Mouse (Mus musculus): ENCODE results near the gene Fbxo42. TPM values are rescaled to one million over a fixed set of nuclear protein-coding genes. Genes with fewer than 3 reads are reported as not detected.

Fbxo42 gene
- total RNA-seq, 1 experiment from 2014 or later = 5.0 TPM

- ATAC-seq (replicated peaks; ENCODE audit: insufficient number of reproducible peaks, low FRiP score, low TSS enrichment, poor library complexity, severe bottlenecking) = no peak
Measured at GRCm38 (mm10) chr4:141241861-141242260, 94.1 kb downstream of the Fbxo42 start.

GRCm38 (mm10) chr4:141242651-141243241, 95.0 kb downstream of the Fbxo42 start:
- ATAC-seq (replicated peaks; ENCODE audit: insufficient number of reproducible peaks, low FRiP score, low TSS enrichment, poor library complexity, severe bottlenecking) = no peak

DNA sequence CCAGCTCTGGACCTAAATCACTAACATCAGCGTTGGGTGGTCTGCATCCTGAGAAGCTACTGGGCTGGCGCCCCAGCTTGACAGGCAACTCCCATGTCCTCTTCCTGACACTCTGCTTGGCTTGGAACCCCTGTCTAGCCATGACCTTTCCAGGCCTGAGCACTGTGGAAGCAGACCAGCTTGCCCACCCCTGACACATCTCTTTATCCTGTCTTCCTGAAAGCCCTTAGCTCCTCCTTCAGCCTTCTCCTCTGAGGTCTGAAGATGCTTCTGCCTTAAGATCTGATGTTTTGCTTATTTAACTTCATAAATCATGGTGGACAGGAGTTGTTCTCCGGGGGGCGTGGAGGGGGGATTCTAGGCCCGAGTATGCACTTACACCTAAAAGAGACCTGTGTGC, 95.9 kb downstream of the Fbxo42 start:
- no peak for ATAC-seq (replicated peaks; ENCODE audit: insufficient number of reproducible peaks, low FRiP score, low TSS enrichment, poor library complexity, severe bottlenecking)

- ATAC-seq (replicated peaks; ENCODE audit: insufficient number of reproducible peaks, low FRiP score, low TSS enrichment, poor library complexity, severe bottlenecking) = no peak
Measured at GRCm38 (mm10) chr4:141244401-141244800, 96.7 kb downstream of the Fbxo42 start.

GRCm38 (mm10) chr4:141244931-141245425, 97.3 kb downstream of the Fbxo42 start:
- ATAC-seq (replicated peaks; ENCODE audit: insufficient number of reproducible peaks, low FRiP score, low TSS enrichment, poor library complexity, severe bottlenecking) = no peak

GRCm38 (mm10) chr4:141246089-141246997, 98.6 kb downstream of the Fbxo42 start:
- ATAC-seq (replicated peaks; ENCODE audit: insufficient number of reproducible peaks, low FRiP score, low TSS enrichment, poor library complexity, severe bottlenecking) = no peak

DNA sequence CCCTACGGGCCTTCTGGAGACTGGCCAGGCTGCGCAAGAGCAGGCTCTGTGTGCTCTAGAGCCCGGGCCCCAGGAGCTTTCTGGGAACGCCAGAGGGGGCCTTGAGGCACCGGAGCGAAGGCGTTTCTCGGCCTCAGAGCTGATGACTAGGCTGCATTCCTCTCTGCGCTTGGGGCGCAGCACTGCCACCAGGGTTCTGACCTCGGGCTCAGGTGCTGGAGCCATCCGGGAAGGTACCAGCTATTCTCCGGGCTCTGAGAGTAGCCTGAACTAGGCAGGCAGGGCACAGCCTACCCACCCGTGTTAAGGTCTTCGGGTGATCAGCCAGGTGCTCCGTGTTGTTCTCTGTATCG, 99.3 kb downstream of the Fbxo42 start:
- ATAC-seq (replicated peaks; ENCODE audit: insufficient number of reproducible peaks, low FRiP score, low TSS enrichment, poor library complexity, severe bottlenecking) = no peak

DNA sequence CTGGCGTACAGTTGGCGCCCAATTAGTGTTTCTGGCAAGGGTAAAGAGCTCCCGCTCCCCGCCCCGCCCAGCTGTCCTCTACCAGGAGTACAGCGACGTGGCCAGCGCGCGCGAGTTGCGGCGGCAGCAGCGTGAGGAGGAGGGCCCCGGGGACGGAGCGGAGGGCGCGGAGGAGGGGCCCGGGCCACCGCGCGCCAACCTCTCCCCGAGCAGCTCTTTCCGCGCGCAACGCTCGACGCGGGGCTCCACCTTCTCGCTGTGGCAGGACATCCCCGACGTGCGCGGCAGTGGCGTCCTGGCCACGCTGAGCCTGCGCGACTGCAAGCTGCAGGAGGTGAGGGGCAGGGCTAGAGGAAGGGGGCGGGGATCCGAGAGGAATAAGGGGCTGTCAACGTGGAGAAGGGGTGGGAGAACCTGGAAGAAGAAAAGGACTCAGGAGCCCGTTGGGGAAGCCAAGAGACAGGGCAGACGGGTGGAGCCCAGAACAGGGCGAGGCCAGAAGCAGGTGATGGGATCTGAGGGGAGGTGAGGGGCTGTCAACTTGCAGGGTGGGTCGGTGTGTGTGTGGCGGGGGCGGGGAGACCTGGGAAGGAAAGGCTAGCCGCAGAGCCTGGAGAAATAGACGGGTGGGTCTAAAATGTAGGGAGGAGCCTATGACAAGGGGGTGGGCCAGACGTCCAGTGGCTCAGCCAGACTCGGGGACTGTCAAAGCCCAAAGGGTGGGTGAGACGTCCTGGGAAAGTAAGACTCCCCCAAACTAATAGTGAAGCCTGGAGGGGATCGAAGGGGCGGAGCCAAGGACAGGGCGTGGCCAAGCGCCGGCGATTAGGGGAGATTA, 100.3 kb downstream of the Fbxo42 start:
- no peak for ATAC-seq (replicated peaks; ENCODE audit: insufficient number of reproducible peaks, low FRiP score, low TSS enrichment, poor library complexity, severe bottlenecking)

DNA sequence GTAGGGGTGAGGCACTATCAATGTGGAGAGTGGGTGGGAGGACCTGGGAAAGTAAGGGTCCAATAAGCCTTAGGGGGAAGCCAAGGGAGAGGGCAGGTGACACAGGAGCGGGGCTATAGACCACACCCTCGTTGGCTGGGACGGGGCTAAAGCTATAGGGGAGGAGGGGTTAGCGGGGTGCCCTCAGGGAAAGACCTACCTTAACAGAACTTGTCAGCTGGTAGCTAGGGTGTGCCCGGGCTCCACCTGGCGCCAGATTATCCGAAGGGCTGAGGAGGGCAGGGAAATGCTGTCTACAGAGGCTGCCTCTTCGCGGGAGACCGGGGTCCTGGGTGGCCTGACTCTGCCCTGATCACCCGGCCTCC, 100.9 kb downstream of the Fbxo42 start:
- no peak for ATAC-seq (replicated peaks; ENCODE audit: insufficient number of reproducible peaks, low FRiP score, low TSS enrichment, poor library complexity, severe bottlenecking)

DNA sequence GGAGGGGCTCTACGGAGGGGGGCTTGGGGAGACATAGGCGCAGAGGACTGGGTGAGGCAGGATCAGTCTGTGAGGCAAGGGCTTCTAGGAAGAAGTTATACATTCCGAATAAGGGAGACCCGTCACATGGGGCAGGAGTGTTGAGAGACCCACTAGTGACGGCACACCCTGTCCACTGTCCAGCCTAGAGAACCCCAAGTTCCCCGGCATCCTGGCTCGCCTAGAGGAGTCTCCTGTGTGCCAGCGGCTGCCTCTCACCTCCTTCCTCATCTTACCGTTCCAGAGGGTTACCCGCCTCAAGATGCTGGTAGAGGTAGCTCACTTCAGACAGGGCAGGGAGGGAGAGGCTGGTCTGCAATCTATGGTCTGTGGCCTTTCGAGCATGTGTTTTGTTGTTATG, 101.7 kb downstream of the Fbxo42 start:
- ATAC-seq (replicated peaks; ENCODE audit: insufficient number of reproducible peaks, low FRiP score, low TSS enrichment, poor library complexity, severe bottlenecking) = no peak

DNA sequence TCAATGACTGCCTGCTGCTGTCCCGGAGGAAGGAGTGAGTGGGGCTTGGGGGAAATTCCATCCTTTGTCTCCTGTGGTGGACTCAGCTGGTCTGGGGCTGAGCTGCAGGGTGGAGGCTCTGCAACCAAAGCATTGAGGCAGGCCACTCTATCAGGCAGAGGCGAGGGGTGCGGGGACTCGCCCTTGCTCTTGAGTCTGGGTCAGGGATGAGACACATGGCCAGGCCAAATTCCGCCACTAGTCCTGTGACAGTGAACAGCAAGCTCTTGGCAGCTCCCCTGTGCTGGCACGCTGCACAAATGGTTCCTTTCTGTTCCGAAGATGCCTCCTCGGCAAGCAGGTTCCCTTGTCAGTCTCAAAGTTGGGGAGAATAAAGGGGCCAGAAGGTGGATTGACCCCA, 103.4 kb downstream of the Fbxo42 start:
- no peak for ATAC-seq (replicated peaks; ENCODE audit: insufficient number of reproducible peaks, low FRiP score, low TSS enrichment, poor library complexity, severe bottlenecking)

DNA sequence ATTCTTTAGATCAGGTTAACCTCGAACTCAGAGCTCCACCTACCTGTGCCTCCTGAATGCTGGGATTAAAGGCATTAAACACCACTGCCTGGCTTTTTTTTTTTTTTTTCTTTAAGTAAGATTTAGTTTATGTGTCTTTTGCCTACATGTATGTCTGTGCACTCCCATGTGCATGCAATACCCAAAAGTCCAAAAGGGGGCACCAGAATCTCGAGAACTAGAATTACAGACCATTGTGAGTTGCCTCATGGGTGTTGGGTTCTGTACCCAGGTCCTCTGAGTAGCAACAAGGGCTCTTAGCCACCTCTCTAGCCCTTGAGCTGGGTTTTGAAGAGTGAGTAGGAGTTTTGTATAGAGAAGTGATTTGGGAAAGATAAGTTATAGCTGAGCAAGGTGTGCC, 104.9 kb downstream of the Fbxo42 start:
- no peak for ATAC-seq (replicated peaks; ENCODE audit: insufficient number of reproducible peaks, low FRiP score, low TSS enrichment, poor library complexity, severe bottlenecking)

Other genes starting within 250 kb of the Fbxo42 start
- gene Padi2, start 241.6 kb upstream of the Fbxo42 start, total RNA-seq (2017) = 41.3 to 73.2 TPM (median 47.7 TPM) in 3 replicates
- gene Sdhb, start 186.7 kb upstream of the Fbxo42 start, total RNA-seq (2017) = 122 to 131 TPM (median 125 TPM) in 3 replicates
- gene Atp13a2, start 161.0 kb upstream of the Fbxo42 start, total RNA-seq (2017) = 29.4 to 38.3 TPM (median 34.3 TPM) in 3 replicates
- not detected in 3 replicates for gene Mfap2, start 137.5 kb upstream of the Fbxo42 start, total RNA-seq (2017)
- gene Crocc, start 87.4 kb upstream of the Fbxo42 start, total RNA-seq (2017) = 4.8 to 12.1 TPM (median 8.5 TPM) in 3 replicates
- gene Necap2, start 69.6 kb upstream of the Fbxo42 start, total RNA-seq (2017) = 103 to 149 TPM (median 111 TPM) in 3 replicates
- gene Spata21, start 59.6 kb upstream of the Fbxo42 start, total RNA-seq (2017) = not detected in 3 replicates
- gene Szrd1, start 8.1 kb upstream of the Fbxo42 start, total RNA-seq (2017) = 35.3 to 47.0 TPM (median 43.5 TPM) in 3 replicates
- gene Rsg1, start 66.0 kb downstream of the Fbxo42 start, total RNA-seq (2017) = 0.38 to 2.7 TPM in 2 of 3 replicates, not detected in the other
- not detected in 3 replicates for gene Arhgef19, start 91.6 kb downstream of the Fbxo42 start, total RNA-seq (2017)
- not detected in 3 replicates for gene Epha2, start 153.3 kb downstream of the Fbxo42 start, total RNA-seq (2017)
- not detected in 3 replicates for gene Fam131c, start 220.3 kb downstream of the Fbxo42 start, total RNA-seq (2017)